Mouse (Mus musculus): ENCODE results near the gene Matn1.
A peak's percentile ranks its signal among the peaks of the same experiment; 100 is the strongest.

Matn1 gene

GRCm38 (mm10) chr4:130984416-130985182, 40.4 kb downstream of the Matn1 start:
- no peak for DNase-seq (ENCODE audit: low read depth, low spot score)

GRCm38 (mm10) chr4:130987046-130987445, 42.9 kb downstream of the Matn1 start:
- DNase-seq (ENCODE audit: low read depth, low spot score) = peak; percentile 74

GRCm38 (mm10) chr4:130988219-130988839, 44.1 kb downstream of the Matn1 start:
- DNase-seq (ENCODE audit: low read depth, low spot score) = peak; percentile 92

GRCm38 (mm10) chr4:130989146-130989545, 45.0 kb downstream of the Matn1 start:
- no peak for DNase-seq (ENCODE audit: low read depth, low spot score)

GRCm38 (mm10) chr4:130990966-130991365, 46.8 kb downstream of the Matn1 start:
- DNase-seq (ENCODE audit: low read depth, low spot score) = no peak

GRCm38 (mm10) chr4:130994556-130994955, 50.4 kb downstream of the Matn1 start:
- DNase-seq (ENCODE audit: low read depth, low spot score) = no peak

GRCm38 (mm10) chr4:130999744-131000527, 55.8 kb downstream of the Matn1 start:
- DNase-seq (ENCODE audit: low read depth, low spot score) = peak; percentile 31

- no peak for DNase-seq (ENCODE audit: low read depth, low spot score)
Measured at GRCm38 (mm10) chr4:131000614-131001178, 56.5 kb downstream of the Matn1 start.

Measured in R1 (cell line).